Mouse (Mus musculus) lung, postnatal 0 days (tissue): Measurements from ENCODE around the gene Tgm4. TPM values are rescaled to one million over a fixed set of nuclear protein-coding genes. Genes with fewer than 3 reads are reported as not detected.

ENCODE experiments used
- ATAC-seq: fragments of 200-750 bp; cut with Nextera tagmentation; 2 replicates; pipeline ENCODE4 v1.8.0; 2017; ENCODE audit warnings: moderate library complexity
- DNase-seq: peaks from one replicate; pipeline ENCODE4 v3.0.0-alpha.2; 2016; ENCODE audit warnings: low spot score
- H3K27ac ChIP-seq: fragments of 300-500 bp; sonication (generic); 2 replicates; pipeline ENCODE4 v1.5.1; 2014; ENCODE audit warnings: antibody characterized with exemption, mild to moderate bottlenecking, low read length, mixed read lengths
- H3K27me3 ChIP-seq: fragments of 300-500 bp; sonication (generic); replicated peaks from 2 replicates; pipeline ENCODE4 v1.6.1; 2014; ENCODE audit warnings: low read length, mixed read lengths; ENCODE audit not compliant: insufficient read depth
- H3K36me3 ChIP-seq: fragments of 300-500 bp; sonication (generic); 2 replicates; pipeline ENCODE4 v1.6.1; 2014; ENCODE audit warnings: low read length, mixed read lengths; ENCODE audit not compliant: insufficient read depth
- H3K4me1 ChIP-seq: fragments of 300-500 bp; sonication (generic); 2 replicates; pipeline ENCODE4 v1.6.1; 2014; ENCODE audit warnings: antibody characterized with exemption, low read depth, low read length, mixed read lengths; ENCODE audit not compliant: insufficient read depth
- H3K4me2 ChIP-seq: fragments of 300-500 bp; sonication (generic); replicated peaks from 2 replicates; pipeline ENCODE4 v1.6.1; 2014; ENCODE audit warnings: low read depth, mild to moderate bottlenecking, low read length, moderate library complexity, mixed read lengths
- H3K4me3 ChIP-seq: fragments of 300-500 bp; sonication (generic); 2 replicates; pipeline ENCODE4 v1.5.1; 2014; ENCODE audit warnings: low read depth, low read length
- H3K9ac ChIP-seq: fragments of 300-500 bp; sonication (generic); replicated peaks from 2 replicates; pipeline ENCODE4 v1.6.1; 2014; ENCODE audit warnings: low read depth, mild to moderate bottlenecking
- H3K9me3 ChIP-seq: fragments of 300-500 bp; sonication (generic); 2 replicates; pipeline ENCODE4 v1.6.1; 2016; ENCODE audit warnings: low read length, mixed read lengths
- CTCF ChIP-seq: IDR thresholded peaks from 2 replicates; pipeline ENCODE4 v1.5.1; 2016; ENCODE audit warnings: antibody characterized with exemption, mild to moderate bottlenecking
- EP300 ChIP-seq: IDR thresholded peaks from 2 replicates; pipeline ENCODE4 v1.6.1; 2016; ENCODE audit warnings: antibody characterized with exemption, mild to moderate bottlenecking, control low read depth
- WGBS: fragments of 180-500 bp; shearing (Covaris S2); extraction: QIAGEN DNeasy Blood & Tissue Kit; methylation state at CpG from one replicate; pipeline ENCODE4 v1.1.7; 2014; 5-methylcytosine and 5-hydroxymethylcytosine counted together
- polyA plus RNA-seq: library from polyadenylated mRNA; unstranded; fragments of >200 nt; fragmentation: Nextera tagmentation; extraction: Ambion mirVana; gene quantifications from 2 replicates; pipeline ENCODE4 v1.2.1, GENCODE M21; 2015

The Tgm4 gene
- polyA plus RNA-seq, 1 experiment from 2014 or later: 1.2 TPM

- no peak overlapping the region for H3K4me3 ChIP-seq
- H3K9me3 ChIP-seq: no peaks in the 10 kb centered on the region
- ATAC-seq: no peak
- H3K4me1 ChIP-seq: peaks cover 3% of the 10 kb centered on the region; the same call in 1 of the 2 replicates
- no peak for DNase-seq
- H3K9ac ChIP-seq: no peak overlapping the region
- H3K36me3 ChIP-seq: peaks cover 36% of the 10 kb centered on the region
- H3K27me3 ChIP-seq: no peaks in the 10 kb centered on the region
- 85% methylated on average over 16 of the region's 16 CpGs for WGBS
- no peak for TF ChIP-seq EP300
- no peak for TF ChIP-seq CTCF
- no peak overlapping the region for H3K4me2 ChIP-seq
- no peak overlapping the region for H3K27ac ChIP-seq
Measured at GRCm38 (mm10) chr9:123099631-123100455, 65.3 kb downstream of the Tgm4 start.

- TF ChIP-seq EP300 (peak; percentile 51), CTCF (no peak)
- Histone ChIP-seq H3K4me2 (no peak overlapping the region), H3K27ac (peak overlapping the region; percentile 69), H3K4me1 (peaks cover 4% of the 10 kb centered on the region; the same call in 1 of the 2 replicates), H3K36me3 (peaks cover 13% of the 10 kb centered on the region), H3K4me3 (no peak overlapping the region), H3K9ac (no peak overlapping the region), H3K27me3 (no peaks in the 10 kb centered on the region), H3K9me3 (no peaks in the 10 kb centered on the region)
- peak; percentile 52 for DNase-seq
- peak; percentile 47 for ATAC-seq
Measured at GRCm38 (mm10) chr9:123103425-123103824, 68.9 kb downstream of the Tgm4 start.

DNA sequence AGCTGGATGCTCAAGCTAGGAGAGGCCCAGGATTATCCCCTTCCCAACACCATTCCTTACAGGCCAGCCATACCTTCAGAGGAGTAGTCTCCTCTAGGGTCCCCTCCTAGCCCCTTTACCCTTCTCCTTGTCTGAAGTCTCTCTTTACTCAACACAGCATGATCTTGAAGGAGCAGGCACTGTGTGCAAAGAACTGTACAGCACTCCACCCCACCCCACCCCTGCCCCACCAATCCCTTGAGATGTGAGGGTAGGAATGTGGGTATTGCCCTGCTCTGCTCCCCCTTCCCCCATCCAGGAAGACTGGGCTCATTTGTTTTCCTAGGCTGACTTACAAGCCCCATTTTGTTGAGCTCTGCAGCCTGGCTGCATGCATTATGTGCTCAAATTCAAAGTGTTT lies 69.8 kb downstream of the Tgm4 start:
- peak overlapping the region; percentile 69 for H3K27ac ChIP-seq
- no peak overlapping the region for H3K4me3 ChIP-seq
- ATAC-seq (peak; percentile 76), DNase-seq (peak; percentile 73)
- 0 out of 2 replicates have a peak, but pooled peaks have one; percentile 1 for TF ChIP-seq EP300
- TF ChIP-seq CTCF: no peak
- H3K4me2 ChIP-seq: no peak overlapping the region
- no peaks in the 10 kb centered on the region for H3K9me3 ChIP-seq
- peaks cover 4% of the 10 kb centered on the region; the same call in 1 of the 2 replicates for H3K4me1 ChIP-seq
- no peaks in the 10 kb centered on the region for H3K27me3 ChIP-seq
- peaks cover 12% of the 10 kb centered on the region for H3K36me3 ChIP-seq
- no peak overlapping the region for H3K9ac ChIP-seq

DNA sequence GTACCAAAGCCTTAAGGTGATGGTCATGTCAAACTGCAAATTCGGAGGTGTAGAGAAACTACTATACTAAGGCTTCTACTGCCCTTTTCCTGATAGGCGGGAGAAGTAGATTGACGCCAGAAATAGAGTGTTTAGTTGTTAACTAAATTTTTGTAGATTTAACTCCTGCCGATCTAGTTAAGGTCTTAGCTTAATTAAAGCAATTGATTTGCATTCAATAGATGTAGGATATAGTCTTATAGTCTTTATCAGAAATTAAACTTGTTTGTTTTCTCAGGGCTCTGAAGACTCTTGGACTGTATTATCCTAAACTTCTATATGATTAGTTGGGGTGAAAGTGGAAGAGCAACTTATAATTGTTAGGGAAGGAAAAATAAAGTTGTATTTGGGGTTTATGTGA lies 72.7 kb downstream of the Tgm4 start:
- H3K4me1 ChIP-seq: peaks cover 11% of the 10 kb centered on the region; the same call in 1 of the 2 replicates
- H3K9ac ChIP-seq: no peak overlapping the region
- no peak for DNase-seq
- H3K4me3 ChIP-seq: no peak overlapping the region
- H3K9me3 ChIP-seq: no peaks in the 10 kb centered on the region
- ATAC-seq: no peak
- H3K36me3 ChIP-seq: no peaks in the 10 kb centered on the region
- H3K27ac ChIP-seq: no peak overlapping the region
- TF ChIP-seq EP300: no peak
- TF ChIP-seq CTCF: no peak
- H3K4me2 ChIP-seq: no peak overlapping the region
- no peaks in the 10 kb centered on the region for H3K27me3 ChIP-seq
- WGBS: 83% methylated on average over 4 of the region's 4 CpGs

DNA sequence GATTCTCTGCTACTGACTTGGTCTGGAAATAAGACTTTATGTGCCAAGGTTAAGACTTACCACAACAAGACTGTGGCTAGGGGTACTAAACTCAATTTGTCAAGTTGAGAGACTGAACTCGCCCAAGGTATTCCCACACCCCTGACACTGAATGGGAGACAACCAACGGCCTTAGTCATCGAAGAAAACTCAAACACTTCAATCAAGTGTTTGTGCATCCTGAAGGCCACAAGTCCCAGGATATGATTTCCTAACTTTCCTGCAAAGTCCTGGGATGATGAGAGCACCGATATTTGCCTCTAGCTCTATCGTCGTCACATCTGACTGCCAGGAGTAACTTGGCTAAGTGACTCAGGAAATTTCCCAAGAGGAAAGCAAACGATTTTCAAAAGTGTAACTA lies 74.7 kb downstream of the Tgm4 start:
- Histone ChIP-seq H3K4me3 (no peak overlapping the region), H3K4me2 (no peak overlapping the region), H3K9ac (no peak overlapping the region), H3K4me1 (peaks cover 19% of the 10 kb centered on the region; the same call in 1 of the 2 replicates), H3K27me3 (no peaks in the 10 kb centered on the region), H3K36me3 (no peaks in the 10 kb centered on the region), H3K9me3 (no peaks in the 10 kb centered on the region), H3K27ac (peak overlapping the region; percentile 86)
- peak; percentile 87 for DNase-seq
- TF ChIP-seq CTCF: no peak
- peak; percentile 91 for TF ChIP-seq EP300
- peak; percentile 50 for ATAC-seq
- WGBS: 54% methylated on average over 7 of the region's 7 CpGs

- H3K27ac ChIP-seq: peak overlapping the region; percentile 98
- WGBS: 34% methylated on average over 8 of the region's 8 CpGs
- ATAC-seq: no peak
- H3K9ac ChIP-seq: peak overlapping the region; percentile 88; the same call in 1 of the 2 replicates
- 0 out of 2 replicates have a peak, but pooled peaks have one; percentile 27 for TF ChIP-seq EP300
- peak; percentile 6; the same call in 1 of the 2 replicates for TF ChIP-seq CTCF
- no peak overlapping the region for H3K4me3 ChIP-seq
- H3K4me1 ChIP-seq: peaks cover 15% of the 10 kb centered on the region; the same call in 1 of the 2 replicates
- H3K27me3 ChIP-seq: no peaks in the 10 kb centered on the region
- DNase-seq: peak; percentile 49
- H3K36me3 ChIP-seq: no peaks in the 10 kb centered on the region
- H3K4me2 ChIP-seq: peak overlapping the region; percentile 88
- H3K9me3 ChIP-seq: no peaks in the 10 kb centered on the region
Measured at GRCm38 (mm10) chr9:123111751-123112221, 77.3 kb downstream of the Tgm4 start.
